Mouse (Mus musculus): Measurements from ENCODE around the gene Map3k11.
A peak's percentile ranks its signal among the peaks of the same experiment; 100 is the strongest.

Gene Map3k11

DNA sequence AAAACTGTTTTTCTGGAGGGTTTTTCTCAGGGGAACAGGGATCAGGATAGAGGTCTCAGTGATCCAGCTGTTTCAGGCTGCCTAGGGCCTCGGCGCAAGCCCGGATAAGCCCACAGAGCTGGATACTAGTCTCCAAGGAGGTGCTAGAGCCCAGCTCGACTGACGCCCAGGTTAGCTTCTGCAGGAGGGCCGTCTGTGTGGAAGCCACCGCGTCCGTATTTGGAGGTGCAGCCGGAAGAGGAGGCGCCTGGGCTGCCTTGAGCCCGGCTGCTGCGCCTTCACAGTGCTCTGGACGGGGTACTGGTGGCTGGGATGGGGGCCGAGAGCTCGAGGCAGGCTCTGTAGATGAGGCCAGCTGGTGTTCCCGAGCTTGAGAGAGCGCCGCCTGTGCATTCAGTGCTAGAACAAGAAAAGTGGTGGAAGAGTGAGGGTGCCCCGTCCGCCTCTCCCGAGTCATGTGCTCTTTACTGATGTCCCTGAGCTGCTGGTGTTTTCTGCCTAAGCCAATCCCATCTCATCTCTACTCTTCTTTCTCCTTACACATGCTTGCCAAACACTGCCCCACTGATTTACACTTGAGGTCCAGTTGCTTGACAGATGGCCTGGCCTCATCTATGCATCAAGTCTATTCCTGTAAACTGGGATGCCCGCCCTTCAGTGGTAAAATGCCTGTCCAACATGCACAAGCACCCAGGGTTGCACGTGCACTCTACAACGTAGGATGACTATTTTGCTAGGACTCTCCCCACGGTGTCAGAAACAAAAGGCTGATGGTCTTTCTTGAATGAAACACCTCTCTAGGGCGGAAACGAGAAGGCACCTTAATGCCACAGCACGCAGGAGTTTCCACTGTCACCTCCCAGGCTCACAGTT lies 42.0 kb downstream of the Map3k11 start:
- peak in 1 of 2 experiments; percentile 65 for DNase-seq (ENCODE audit: low spot score in 2 of 2)

- DNase-seq (ENCODE audit: low spot score in 2 of 2) = peak; percentile 88 to 91
These were observed 42.9 kb downstream of the Map3k11 start for GRCm38 (mm10) chr19:5731264-5731978.

DNA sequence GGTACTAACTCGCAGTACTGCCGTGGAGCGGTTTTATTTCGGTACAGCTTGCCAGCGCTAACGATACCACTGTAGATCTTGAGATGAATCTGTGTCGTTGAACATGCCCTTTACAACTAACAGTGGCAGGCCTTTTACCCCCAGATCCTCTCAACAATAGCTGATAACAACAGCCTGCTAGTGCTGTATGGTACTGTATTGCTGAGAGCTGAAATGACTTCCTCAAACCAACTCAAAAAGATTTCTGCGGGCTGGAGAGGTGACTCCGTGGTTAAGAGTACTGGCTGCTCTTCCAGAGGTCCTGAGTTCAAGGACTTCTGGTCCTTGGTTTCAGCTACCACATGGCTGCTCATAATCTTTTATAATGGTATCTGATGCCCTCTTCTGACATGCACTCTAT lies 45.8 kb downstream of the Map3k11 start:
- no peak for DNase-seq (ENCODE audit: low spot score in 2 of 2)

DNA sequence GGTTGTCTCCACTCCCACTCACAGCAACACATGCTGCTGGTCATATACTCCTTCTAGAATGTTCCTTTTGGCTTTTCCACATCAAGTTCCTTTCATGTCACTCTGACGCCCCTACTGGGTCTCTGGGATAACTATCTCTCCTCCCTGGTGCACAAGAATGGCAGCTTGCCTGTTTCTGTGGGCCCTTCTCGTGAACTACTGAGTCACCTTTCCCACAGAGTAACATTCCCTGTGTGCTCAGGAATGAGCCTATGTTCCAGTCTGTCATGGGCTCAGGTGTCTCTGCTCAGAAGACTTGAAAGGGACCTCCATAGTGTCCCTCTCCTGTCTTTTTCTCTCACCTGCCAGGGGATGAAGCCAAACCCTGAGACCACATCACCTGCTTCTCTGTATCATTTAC lies 50.9 kb downstream of the Map3k11 start:
- no peak for DNase-seq (ENCODE audit: low spot score in 2 of 2)

DNA sequence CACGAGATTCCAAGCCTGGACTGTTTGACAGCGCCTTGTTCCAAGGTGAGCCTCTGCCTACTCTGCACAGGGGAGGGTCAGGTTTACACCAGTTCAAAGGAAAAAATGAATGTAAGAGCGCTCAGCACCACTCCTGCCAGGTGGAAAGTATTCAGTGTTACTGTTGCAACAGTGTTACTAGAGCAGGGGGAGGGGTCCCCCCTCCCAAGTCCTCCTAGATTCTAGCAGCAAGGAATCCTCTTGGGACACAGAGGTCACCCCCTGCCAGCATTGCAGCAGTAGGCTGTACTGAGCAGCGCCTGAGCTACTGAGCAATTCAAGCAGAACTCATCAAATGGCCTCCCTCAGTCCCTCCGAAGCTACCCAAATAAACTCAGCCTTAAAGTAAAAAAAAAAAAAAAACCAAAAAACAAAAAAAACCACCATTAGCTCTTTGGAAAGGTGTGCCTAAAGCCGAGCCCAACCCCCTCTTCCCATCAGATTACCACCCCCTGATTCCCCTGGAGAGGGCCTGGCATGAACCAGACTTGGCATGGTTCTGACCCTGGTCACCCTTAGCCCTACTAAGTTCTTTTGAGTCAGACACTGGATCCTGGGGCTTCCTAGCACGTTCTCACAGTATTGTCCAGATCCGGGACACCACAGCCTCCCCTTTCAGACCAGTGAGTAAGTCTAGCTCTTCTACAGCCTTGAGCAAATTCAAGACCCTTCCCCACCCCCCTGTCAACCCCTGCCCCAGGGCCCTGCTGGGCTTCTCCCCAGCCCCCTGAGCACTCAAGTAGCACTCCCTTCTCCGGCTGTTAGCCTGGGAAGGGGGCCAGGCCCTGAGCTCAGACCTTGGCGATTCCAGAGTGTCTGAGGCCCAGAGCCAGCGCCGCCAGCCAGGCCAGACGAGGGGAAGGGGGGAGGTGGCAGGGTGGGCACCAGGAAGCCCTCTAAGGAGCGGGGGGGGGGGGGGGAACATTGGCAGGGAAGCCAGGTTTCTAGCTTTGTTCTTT lies 52.1 kb downstream of the Map3k11 start, which contains the start of gene Ltbp3:
Gene Ltbp3 (plus strand): TSS at position 585 of the 998 bp plus-strand sequence.
- no peak for DNase-seq (ENCODE audit: low spot score in 2 of 2)

DNA sequence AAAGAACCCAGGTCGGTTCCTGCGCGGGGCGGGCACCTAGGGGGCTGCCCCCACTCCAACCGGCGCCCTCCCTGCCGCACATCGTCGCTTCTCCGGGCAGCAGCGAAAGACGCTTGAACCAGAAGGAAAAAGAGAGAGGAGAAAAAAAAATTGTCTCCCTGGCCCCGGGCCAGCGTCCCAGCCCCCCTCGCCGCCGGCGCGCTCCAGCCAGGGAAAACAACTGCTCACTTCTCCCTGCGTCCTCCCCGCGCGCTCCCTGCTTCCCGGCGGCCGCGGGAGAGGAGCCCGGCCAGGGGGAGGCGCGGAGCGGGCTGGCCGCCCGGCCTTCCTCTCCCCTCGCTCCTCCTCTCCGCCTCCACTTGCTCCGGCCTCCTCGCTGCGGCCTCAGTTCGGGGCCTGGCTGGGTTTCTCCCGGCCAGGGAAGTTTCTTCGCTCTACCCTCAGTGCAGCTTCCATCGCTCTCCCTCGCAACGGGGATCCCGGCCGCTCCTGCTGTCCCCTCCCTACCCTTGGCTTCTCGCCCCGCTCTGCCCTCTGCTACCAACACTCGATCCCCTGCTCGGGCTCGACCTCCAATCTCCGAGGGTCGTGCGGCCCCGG lies 53.2 kb downstream of the Map3k11 start:
- no peak for DNase-seq (ENCODE audit: low spot score in 2 of 2)

DNA sequence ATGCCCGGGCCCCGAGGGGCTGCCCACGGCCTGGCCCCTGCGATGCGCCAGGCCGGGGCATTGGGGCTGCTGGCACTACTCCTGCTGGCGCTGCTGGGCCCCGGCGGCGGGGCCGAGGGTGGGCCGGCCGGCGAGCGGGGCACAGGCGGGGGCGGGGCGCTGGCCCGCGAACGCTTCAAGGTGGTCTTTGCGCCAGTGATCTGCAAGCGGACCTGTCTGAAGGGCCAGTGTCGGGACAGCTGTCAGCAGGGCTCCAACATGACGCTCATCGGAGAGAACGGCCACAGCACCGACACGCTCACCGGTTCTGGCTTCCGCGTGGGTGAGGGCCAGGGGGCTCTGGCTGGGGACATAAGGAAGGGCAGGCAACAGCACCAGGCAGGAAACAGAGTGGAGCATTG lies 53.7 kb downstream of the Map3k11 start:
- DNase-seq (ENCODE audit: low spot score in 2 of 2) = no peak

- DNase-seq (ENCODE audit: low spot score in 2 of 2) = no peak
These were observed 55.0 kb downstream of the Map3k11 start for GRCm38 (mm10) chr19:5743576-5743975.

DNA sequence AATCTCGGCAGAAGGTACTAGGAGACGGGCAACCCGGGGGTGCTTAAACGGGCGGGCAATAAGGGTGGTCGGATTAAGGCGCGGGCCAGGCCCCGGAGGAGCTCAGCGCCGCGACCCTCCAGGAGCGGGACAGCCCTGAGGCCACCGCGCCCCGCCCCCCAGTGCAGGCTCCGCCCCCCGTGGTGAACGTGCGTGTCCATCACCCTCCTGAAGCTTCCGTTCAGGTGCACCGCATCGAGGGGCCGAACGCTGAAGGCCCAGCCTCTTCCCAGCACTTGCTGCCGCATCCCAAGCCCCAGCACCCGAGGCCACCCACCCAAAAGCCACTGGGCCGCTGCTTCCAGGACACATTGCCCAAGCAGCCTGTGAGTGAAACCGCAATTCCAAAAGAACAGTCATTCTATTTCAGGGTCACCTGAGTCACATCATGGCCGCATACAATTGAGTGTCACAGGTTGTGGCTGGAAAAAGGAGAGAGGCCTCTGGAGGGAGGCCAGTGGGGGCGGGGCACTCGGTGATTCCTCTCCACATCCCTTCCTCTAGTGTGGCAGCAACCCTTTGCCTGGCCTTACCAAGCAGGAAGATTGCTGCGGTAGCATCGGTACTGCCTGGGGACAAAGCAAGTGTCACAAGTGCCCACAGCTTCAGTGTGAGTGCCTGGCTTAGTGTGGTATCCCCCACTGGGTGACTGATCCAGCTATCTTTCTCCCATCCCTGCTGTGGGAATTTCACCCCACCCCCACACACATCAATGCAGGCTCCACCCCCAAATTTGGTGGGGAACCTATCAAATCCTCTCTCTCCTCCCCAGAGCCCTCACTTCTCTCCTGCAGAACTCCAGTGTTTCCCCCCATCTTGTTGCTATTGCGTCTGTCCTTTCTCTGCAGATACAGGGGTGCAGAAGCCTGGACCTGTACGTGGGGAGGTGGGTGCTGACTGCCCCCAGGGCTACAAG lies 57.5 kb downstream of the Map3k11 start:
- no peak for DNase-seq (ENCODE audit: low spot score in 2 of 2)

- no peak for DNase-seq (ENCODE audit: low spot score in 2 of 2)
These were observed 58.4 kb downstream of the Map3k11 start for GRCm38 (mm10) chr19:5746907-5747363.

- no peak for DNase-seq (ENCODE audit: low spot score in 2 of 2)
These were observed 60.9 kb downstream of the Map3k11 start for GRCm38 (mm10) chr19:5749476-5749875.

GRCm38 (mm10) chr19:5750951-5751350 lies 62.4 kb downstream of the Map3k11 start:
- DNase-seq (ENCODE audit: low spot score in 2 of 2) = no peak

GRCm38 (mm10) chr19:5751742-5752141 lies 63.2 kb downstream of the Map3k11 start:
- DNase-seq (ENCODE audit: low spot score in 2 of 2) = peak in 1 of 2 experiments; percentile 50
